Mouse (Mus musculus) liver, adult 2 months (tissue): ENCODE measurements around the gene Tpte.

ENCODE experiments used
- CTCF ChIP-seq: fragments of 200-500 bp; IDR thresholded peaks from 2 replicates; pipeline ENCODE4 v1.5.1; 2011; ENCODE audit warnings: low read depth, low read length, control low read depth
- POLR2A ChIP-seq: fragments of 200-500 bp; IDR thresholded peaks from 2 replicates; pipeline ENCODE4 v1.6.1; 2011; ENCODE audit warnings: low read length, control low read depth; ENCODE audit not compliant: insufficient read depth; ENCODE audit errors: extremely low read depth

- no peak for TF ChIP-seq CTCF
- no peak for TF ChIP-seq POLR2A
Measured at GRCm38 (mm10) chr8:22335426-22335825, 52.2 kb downstream of the Tpte start.
